Mouse (Mus musculus): Measurements from ENCODE around the gene Smarcb1.

Smarcb1 gene

DNA sequence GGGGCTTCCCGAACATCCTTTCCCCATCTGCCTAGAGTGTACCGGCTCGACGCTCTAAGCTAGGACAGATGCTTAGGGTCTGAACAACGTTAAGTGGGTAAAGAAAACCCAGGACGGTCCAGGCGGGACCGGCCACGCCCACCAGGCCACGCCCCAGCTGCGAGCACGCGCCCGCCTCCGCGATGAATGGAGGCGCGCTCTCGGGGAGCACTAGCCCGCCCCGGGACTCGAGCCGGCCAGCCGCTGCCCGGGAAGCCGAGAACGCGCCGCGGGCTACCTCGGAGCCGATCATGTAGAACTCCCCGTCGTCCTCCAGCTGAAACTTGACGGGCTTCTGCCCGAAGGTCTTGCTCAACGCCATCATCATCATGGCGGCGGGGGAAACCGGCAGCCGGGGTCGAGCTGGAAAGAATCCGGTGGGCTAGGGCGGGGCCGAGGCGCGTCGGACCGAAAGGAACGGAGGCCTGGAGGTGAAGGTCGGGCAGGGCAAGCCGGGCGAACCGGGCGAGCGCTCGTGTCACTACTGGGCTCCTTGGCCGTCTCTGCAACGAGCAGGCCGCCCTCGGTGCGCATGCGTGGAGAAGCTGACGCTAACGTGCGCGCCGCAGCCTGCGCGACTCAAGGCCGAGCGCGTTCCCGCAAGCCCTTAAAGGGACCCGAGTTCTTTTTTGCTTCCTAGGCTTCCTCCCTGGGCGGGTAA is at the start of gene Smarcb1:
TSS of gene Smarcb1 (minus strand) at position 592 of the 700 bp plus-strand sequence.
- DNase-seq (ENCODE audit: low spot score), result peak; percentile 93

DNA sequence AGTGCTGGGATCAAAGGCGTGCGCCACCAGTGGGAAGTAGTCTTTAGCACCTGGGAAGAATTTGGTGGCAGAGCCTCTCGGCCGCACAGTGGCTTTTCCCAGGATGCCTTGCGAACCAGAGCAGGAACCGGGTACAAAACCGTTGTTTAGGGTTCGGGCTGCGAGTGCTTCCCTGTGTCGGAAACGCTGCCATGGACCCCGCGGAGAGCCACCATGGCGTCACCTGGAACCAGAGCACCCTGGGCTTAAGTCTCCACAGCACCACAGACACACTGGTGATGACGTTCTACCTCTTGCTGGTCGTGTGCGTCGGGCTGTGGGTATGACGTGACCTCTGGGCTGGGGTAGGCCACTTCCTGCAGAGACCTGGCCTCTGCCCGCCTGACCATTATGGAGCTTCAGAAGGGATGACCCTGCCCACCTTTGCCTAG is 33.0 kb upstream of the Smarcb1 start, which contains the start of gene Gm5134:
TSS of gene Gm5134 (plus strand) at position 134 of the 431 bp plus-strand sequence.
- no peak for DNase-seq (ENCODE audit: low spot score)

GRCm38 (mm10) chr10:75951424-75952050 is 30.1 kb upstream of the Smarcb1 start:
- DNase-seq (ENCODE audit: low spot score), result peak; percentile 36

DNA sequence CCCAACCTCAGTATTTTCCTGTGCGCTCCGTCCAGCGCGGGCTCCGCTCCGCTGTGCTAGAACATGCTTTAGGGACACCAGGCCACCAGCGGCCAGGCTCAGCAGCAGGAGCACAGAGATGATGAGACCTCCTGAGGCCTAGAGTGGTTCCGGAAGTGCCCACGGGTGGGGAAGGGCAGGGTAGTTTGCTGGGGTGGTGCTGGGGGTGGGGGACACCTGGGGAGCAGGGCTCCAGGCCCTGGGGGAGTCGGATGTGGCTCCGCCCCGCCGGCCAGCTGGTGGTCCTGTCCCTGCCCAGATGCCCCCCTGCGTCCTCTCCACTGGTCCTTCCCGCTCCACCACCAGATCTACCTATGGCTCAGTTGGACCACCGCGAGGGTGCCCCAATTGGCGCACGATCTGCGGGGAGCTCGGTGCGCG is 29.4 kb upstream of the Smarcb1 start:
- DNase-seq (ENCODE audit: low spot score), result no peak

GRCm38 (mm10) chr10:75949053-75950045 is 27.9 kb upstream of the Smarcb1 start:
- no peak for DNase-seq (ENCODE audit: low spot score)

DNA sequence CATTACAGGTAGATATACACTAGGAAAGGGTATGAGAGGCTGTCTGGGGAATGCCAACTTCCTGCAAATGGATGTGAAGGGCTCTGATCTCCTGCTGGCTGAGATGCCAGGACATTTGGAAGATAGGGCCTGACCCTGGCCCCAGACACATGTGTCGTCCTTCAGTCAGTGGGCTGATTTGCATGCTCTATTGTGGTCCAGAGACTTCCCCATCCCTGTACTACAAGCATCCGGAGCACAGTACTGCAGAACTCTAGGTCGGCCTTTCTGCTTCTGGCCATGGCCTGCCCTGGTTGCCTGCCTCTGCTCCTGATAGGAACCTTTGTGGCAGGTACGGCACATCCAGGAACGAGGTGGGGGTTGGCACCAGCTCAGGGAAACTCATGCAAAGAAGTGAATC is 26.7 kb upstream of the Smarcb1 start:
- DNase-seq (ENCODE audit: low spot score), result no peak

DNA sequence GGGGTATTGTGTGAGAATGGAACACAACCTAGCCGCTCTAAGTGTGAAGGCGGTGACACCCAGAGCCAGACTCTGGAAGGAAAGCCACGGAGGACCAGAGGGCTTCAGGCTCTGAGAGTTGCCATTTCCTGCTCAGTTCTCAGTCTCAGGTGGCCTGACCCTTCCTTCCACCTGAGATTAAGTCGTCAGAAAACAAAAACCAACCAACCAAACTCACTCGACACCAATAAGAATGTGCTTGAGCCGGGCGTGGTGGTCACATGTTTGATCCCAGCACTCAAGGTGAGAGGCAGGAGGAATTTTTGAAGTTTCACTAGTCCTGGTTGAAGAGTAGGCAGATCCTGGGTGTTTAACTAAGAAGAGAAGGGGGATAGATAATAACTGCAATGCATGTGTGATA is 24.5 kb upstream of the Smarcb1 start:
- no peak for DNase-seq (ENCODE audit: low spot score)

DNA sequence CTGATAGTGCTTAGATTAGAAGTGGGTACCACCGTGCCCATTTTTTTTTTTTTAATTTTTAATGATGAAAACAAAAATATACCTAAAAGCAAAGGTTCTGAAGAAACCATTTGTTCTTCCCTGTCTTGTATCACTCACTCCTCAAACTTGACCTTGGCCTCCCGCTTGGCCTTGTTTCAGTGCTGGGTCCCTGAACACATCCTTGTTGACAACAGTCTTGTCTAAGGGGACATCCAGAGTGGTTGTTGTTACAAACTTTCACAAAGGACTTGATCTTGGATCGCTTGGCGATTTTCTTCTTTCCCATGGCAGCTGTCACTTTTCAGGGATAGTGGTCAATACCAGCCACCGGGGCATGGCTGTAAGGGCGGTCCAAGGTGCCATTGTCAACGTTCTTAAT is 23.8 kb upstream of the Smarcb1 start:
- DNase-seq (ENCODE audit: low spot score), result no peak

DNA sequence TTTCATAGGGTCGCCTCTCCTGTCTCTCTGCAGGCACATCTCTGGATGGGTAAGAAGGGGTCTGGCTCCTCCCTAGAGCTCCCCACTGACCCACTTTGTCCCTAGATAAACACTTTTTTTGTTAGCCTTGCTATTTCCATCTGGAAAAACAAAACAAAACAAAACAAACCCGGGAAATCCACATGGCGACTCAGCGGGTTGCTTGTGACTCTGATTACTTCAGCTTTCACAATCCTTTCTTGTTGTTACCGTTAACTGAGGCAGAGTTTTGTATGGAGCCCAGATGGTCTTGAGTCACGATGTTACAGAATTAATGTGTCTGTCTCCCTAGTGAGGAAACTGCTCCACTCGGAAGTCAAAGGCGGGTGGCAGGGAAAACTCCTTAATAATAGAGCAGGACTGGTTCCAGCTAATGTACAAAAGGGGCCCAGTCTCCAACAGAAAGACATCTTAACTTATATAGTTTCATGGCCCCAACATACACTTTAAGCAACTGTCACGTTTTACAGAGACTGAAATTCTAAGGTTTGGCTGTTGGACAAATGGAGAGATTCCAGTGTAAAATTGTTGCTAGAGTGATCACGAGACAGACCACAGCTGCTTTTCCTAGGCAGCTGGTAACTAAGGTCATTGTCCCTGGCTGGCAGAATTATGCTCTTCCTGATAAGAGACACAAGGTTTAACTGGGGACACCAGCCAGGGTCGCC is 22.8 kb upstream of the Smarcb1 start:
- DNase-seq (ENCODE audit: low spot score), result no peak

DNA sequence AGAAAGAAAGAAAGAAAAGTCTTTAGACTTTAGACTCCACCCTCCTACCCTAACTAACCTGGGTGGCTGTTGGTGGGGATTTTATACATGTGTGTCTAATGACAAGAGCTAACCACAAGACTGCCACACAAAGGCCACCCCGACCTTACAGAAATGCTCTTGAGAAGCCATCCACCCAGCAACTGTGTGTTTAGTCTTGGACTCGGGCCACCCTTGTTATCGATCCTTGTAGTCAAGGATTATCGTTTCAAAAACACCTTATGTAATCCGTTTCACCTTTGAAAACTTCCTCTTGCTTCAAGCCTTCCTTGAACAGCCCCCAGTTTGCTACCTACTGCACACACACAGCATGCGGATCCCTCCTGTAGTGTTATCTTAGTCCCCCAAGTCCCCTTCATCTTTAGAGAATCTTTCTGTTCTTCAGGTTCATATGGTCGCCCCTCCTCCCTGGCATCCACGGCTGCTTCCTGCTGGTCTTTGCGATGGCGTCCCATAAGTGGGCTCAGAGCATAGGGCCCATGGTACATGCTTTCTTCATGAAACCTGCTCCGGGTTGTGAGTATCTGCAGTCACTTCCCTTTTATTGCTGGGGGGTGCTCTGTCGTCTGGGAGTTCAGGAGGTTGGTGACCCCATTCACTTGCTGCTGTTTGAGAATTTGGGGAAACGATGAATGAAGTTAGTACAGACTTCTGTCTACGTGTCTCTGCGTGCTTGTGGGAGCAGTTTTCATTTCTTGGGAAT is 21.5 kb upstream of the Smarcb1 start, which contains the start of gene Vpreb3:
TSS of gene Vpreb3 (plus strand) at position 322 of the 742 bp plus-strand sequence.
- DNase-seq (ENCODE audit: low spot score), result no peak

- DNase-seq (ENCODE audit: low spot score), result no peak
These were observed 19.8 kb upstream of the Smarcb1 start for GRCm38 (mm10) chr10:75941042-75941824.

DNA sequence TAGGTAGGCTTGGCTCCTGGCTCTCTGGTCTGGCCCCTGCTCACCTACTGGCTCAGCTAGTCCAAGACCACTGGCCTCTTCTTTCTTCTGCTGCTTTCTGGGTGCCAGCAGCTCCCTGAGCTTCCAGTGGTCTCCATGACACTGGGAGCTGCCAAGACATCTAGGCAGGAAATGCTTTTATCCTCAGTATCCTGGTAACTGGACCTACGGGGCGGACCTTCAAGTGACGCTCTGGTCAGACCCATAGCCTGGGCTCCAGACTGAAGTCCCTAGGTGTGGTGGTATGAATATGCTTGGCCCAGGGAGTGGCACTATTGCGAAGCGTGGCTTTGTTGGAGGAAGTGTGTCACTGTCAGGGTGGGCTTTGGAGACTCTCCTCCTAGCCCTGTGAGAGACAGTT is 19.1 kb upstream of the Smarcb1 start, which contains the start of gene Gm867:
TSS of gene Gm867 (minus strand) at position 153 of the 400 bp plus-strand sequence.
- no peak for DNase-seq (ENCODE audit: low spot score)

- DNase-seq (ENCODE audit: low spot score), result no peak
These were observed 18.2 kb upstream of the Smarcb1 start for GRCm38 (mm10) chr10:75939481-75940234.

- no peak for DNase-seq (ENCODE audit: low spot score)
These were observed 16.6 kb upstream of the Smarcb1 start for GRCm38 (mm10) chr10:75937851-75938643.

- no peak for DNase-seq (ENCODE audit: low spot score)
These were observed 15.7 kb upstream of the Smarcb1 start for GRCm38 (mm10) chr10:75936909-75937667.

- peak; percentile 49 for DNase-seq (ENCODE audit: low spot score)
These were observed 14.5 kb upstream of the Smarcb1 start, which contains the start of gene Mmp11 for GRCm38 (mm10) chr10:75935680-75936541. Gene Mmp11 (minus strand): TSS chr10:75936496.

GRCm38 (mm10) chr10:75934991-75935390 is 13.6 kb upstream of the Smarcb1 start:
- no peak for DNase-seq (ENCODE audit: low spot score)

Measured in urinary bladder, postnatal 25 days (tissue).